Mouse (Mus musculus) heart, adult 18-20 months (tissue): ENCODE results near the gene Rilp. TPM values are rescaled to one million over a fixed set of nuclear protein-coding genes. Genes with fewer than 3 reads are reported as not detected.

ENCODE experiments used
- DNase-seq, 2 experiments: peaks; one replicate each; pipeline ENCODE4 v3.0.0; 2021 to 2022; ENCODE audit warnings: mixed read lengths in 1 of 2
- long read RNA-seq, 2 experiments: library from polyadenylated mRNA; stranded (forward); transcript quantifications; one replicate each; pipeline ENCODE4 v2.0.0; 2021
- total RNA-seq, 2 experiments: library from RNA; stranded (reverse); gene quantifications; 2 replicates each; pipeline ENCODE4 v1.2.3; 2021

The Rilp gene
- total RNA-seq, result 10 to 100 TPM; 46.5 to 48.2 TPM
- long read RNA-seq, experiment 1, transcript Rilp-201 (8 exons, 1,489 nt), result major isoform, 29 of 45 reads
- long read RNA-seq, experiment 1, partial matches to known transcripts, result 9 of 45 reads
- long read RNA-seq, experiment 1, other reads (novel, unspliced or antisense), result 7 of 45 reads
- long read RNA-seq, experiment 2, transcript Rilp-201 (8 exons, 1,489 nt), result major isoform, 9 of 22 reads
- long read RNA-seq, experiment 2, partial matches to known transcripts, result 7 of 22 reads
- long read RNA-seq, experiment 2, other reads (novel, unspliced or antisense), result 6 of 22 reads

GRCm38 (mm10) chr11:75509741-75510626, at the start of gene Rilp:
Gene Rilp, plus strand, starts transcription at chr11:75510094.
- DNase-seq, result peak; percentile 90 to 93

GRCm38 (mm10) chr11:75460103-75460843, 49.6 kb upstream of the Rilp start:
- DNase-seq, result peak; percentile 94 to 96

DNA sequence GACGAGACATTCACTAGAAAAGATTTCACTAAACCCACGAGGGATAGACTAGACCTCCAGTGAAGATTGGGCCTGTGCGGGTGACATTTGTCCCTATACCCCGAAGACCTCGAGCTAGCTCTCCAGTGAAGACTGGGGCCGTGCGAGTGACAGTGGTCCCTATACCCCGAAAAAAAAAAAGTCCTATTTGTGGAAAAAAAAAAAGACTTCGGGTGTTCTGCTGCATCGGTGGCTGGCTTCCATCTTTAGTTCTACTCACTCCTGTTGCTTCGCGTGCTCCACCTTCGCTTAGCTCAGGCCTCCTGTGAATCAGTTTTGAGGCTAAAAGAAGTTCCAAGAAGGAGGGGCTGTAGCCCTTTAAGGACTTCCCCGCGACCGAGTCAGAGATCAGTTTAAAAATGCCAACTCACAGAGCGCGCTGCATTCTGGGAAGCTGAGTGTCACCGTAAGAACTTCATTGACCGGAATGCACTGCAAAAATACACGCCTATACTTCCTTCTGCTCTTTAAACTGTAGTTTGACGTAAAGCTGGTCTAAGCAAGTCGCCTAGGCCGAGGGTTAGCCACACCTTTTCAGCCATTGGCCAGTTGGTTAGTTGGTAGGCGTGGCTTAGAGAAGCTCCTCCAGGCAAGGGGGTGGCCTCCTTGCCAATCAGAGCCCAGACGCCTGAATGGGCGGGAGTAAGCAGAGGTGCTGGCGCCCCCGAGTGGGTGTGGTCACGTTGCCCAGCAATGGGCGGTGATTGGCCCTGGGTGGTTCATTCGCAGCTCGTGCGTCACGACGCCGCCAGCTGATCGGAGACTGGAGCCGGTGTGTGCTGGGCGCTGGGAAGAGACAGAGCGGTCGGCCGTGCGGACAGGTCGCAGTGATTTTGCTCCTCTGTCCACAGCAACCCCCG, 48.8 kb upstream of the Rilp start, which contains the start of gene Tlcd2:
TSS of gene Tlcd2 (plus strand) at position 872 of the 899 bp plus-strand sequence.
- DNase-seq, result peak; percentile 99 to 100

DNA sequence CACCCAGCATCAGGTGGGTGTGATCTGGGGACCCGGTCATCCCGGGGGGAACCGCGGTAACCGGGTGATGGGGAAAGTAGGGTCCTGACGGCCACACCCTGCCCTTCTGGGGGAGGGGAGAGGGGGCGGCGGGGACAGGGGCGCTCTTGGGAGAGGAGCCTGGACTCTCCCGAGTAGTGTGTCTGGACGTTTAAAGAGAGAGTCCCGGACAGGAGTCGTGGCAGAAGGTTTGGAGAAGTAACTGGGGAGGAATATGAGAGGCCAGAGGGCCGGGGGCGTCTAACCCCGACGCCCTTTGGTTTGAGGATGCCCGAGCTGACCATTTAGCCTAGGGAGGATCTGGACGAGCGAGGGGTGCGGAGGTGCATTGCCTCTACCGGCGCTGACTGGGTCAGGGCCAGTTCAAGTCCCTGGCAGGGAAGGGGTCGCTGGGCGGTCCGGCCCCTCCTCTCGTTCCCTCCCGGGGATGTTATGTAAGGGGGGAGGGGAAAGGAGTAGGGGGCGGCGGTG, 48.1 kb upstream of the Rilp start:
- no peak for DNase-seq

GRCm38 (mm10) chr11:75462253-75462783, 47.6 kb upstream of the Rilp start:
- DNase-seq, result peak; percentile 89 to 95

GRCm38 (mm10) chr11:75462865-75463336, 47.0 kb upstream of the Rilp start:
- DNase-seq, result peak; percentile 95 to 96

DNA sequence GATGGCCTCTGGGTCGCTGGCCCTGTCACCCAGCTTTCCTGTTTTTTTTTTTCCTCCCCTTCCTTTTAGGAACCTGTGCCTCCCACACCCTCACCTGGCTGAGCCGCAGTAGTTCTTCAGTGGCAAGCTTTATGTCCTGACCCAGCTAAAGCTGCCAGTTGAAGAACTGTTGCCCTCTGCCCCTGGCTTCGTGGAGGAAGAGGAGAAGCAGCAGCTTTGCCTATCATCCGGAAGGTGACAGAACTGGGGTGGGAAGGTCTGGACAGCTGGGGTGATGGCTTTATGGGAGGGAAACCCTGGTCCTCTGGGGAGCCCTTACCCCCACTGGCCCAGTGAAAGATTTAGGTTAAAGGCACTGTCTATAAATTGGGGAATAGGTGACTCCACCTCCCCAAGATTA, 46.3 kb upstream of the Rilp start:
- no peak for DNase-seq

GRCm38 (mm10) chr11:75464417-75464816, 45.5 kb upstream of the Rilp start:
- no peak for DNase-seq

GRCm38 (mm10) chr11:75465051-75465450, 44.8 kb upstream of the Rilp start:
- no peak for DNase-seq

- no peak for DNase-seq
These were observed 43.0 kb upstream of the Rilp start for GRCm38 (mm10) chr11:75466731-75467505.

DNA sequence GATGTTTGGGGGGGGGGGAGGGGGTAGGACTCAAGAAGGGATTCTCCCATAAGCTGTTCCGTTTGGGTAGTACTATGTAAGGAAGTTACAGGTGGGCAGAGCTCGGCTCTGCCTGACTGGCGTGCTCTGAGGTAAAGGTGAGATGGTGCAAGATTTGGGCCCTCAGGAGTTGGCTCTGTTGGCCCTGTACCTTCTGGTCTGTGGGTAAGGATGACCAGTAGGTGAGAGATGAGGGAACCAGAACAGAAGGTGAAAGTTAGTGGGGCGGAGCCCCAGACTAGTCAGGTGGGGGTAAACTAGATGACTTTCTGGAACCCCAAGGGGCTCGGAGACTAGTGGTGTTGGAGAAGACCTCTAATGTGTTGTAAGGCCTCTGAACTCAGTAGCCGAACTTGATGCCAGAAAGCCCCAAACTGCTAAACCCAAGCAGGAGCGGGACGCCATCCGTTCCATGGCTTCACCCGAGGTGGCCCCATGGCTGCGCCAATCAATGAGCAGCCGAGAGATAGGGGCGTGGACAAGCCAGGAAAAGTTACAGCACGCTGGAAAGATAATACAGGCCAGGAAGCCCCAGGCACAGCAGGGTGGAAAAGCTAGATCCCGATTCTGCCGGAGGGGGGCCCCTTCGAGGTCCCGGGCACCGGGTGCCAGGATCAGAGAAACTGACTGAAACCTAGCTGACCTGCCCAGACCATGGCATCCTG, 42.2 kb upstream of the Rilp start:
- DNase-seq, result peak; percentile 81 to 83

DNA sequence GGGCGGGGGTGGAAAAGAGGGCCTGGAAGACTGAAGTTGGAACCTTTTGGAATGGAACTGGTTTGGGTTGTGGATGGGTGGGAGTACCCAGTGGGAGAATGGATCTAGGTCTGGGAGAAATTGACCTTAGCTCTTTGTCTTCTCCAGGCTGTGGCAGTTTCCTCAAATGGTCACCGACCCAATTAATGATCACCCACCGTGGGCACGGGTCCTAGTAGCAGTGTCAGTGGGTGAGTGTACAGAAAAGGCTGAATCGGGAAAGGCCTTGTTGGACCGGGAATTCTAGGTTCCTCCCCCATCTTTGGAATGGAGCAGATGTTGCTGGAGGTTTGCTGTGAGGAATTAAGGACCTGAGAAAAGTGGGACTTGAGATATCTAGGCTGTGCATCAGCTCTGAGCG, 41.5 kb upstream of the Rilp start:
- no peak for DNase-seq

DNA sequence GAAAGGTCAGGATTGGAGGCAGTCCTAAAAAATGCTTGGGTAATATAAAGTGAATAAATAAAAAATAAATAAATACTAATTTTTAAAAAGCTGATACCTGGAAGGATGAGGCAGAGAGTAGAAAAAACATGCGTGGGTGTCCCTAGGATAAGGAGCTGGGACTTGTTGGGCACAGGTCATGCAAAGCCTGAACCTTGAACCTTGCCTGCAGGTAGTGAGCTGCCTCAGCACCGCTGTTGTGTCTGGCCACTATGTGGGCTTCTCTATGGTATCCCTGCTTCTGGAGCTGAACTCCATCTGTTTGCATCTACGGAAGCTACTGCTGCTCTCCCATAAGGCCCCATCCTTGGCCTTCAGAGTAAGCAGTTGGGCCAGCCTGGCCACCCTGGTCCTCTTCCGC, 40.6 kb upstream of the Rilp start:
- no peak for DNase-seq

GRCm38 (mm10) chr11:75470675-75471074, 39.2 kb upstream of the Rilp start:
- DNase-seq, result no peak

DNA sequence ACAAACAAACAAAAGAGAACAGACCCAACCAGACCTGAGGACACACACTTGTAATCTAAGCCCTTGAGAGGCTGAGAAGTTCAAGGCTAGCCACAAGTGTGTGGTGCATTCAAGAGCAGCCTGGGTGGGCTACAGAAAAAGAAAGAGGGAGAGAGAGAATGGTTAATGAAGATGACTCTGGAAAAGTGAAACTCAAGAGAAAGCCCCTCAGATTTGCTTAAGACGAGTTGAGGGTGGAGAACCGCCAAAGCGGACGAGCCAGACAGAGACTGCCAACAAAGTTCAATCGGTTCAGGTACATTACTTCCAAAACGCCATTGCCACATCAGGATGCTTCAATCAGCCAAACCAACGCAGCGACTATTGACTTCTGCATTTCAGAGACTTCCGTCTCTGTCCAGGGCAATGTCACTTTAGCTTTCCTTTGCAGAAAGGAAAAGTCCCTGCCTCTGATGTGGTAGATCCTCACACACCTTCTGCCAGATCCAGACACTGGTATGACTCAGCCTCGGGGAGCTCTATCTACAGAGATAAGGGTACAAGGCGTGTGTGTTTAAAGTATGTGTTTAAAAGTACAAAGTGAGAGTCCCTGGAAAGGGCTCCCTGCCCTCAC, 37.3 kb upstream of the Rilp start:
- DNase-seq, result no peak

DNA sequence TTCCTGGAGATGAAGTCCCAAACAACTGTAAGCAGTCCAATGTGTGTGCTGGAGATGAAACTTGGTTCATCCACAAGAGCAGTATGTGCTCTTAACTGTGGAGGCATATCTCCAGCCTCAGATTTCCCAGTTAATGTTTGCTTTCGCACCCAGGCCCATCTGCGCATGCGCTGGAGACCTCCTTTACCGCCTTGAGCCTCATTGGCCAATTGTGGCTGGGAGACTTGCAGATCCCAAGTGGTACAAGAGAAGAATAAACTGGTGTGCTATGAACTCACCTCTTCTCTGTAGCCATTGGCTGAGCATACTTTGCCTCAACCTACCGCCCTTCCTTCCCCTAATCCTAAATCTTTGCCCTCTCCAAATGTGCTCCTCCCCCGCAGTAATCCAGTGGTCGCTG, 36.5 kb upstream of the Rilp start:
- DNase-seq, result no peak

- no peak for DNase-seq
These were observed 23.7 kb upstream of the Rilp start for GRCm38 (mm10) chr11:75486192-75486591.

DNA sequence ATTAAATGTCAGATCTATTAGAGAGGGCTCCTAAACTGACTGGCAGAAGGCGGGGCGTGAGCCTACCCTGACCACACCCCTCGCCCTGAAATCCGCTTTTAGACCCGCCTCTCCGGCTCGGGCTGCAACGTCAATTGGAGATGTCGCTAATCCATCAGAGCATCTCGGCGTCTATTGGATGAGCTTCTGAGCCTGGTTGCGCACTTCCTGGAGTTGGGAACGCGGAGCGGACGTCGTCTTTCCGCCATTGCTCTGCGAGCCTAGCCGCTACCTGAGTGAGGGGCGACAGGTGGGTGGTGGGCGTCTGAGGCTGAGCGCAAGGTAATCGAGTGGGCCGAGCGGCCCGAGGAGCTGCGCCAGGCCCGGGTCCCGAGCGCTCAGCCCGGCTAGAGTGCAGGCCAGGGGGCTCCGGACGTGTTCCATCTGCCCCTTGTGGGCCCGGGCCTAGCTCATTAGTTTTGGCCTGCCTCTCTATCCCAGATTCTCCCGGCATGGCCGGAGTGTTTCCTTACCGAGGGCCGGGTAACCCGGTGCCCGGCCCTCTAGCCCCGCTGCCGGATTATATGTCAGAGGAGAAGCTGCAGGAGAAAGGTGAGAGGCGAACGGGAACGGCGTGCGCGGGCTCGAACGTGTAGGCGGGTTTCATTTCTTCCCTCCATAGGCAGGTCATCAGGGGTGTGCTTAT, 23.2 kb upstream of the Rilp start, which contains the start of gene Prpf8:
TSS of gene Prpf8 (plus strand) at position 216 of the 685 bp plus-strand sequence.
- peak; percentile 99 to 100 for DNase-seq
